Mouse (Mus musculus) heart, embryonic 10.5 days (tissue): ENCODE data around the gene Inca1. TPM values are rescaled to one million over a fixed set of nuclear protein-coding genes. Genes with fewer than 3 reads are reported as not detected.
A peak's percentile ranks its signal among the peaks of the same experiment; 100 is the strongest.

ENCODE experiments used
- DNase-seq: peaks from one replicate; pipeline ENCODE4 v3.0.0-alpha.2; 2017; ENCODE audit warnings: low spot score
- H3K27ac ChIP-seq: fragments of 300-500 bp; sonication (generic); 2 replicates; pipeline ENCODE4 v1.5.1; 2016; ENCODE audit warnings: mild to moderate bottlenecking
- H3K27me3 ChIP-seq: fragments of 300-500 bp; sonication (generic); 2 replicates; pipeline ENCODE4 v1.6.1; 2016; ENCODE audit warnings: mild to moderate bottlenecking; ENCODE audit not compliant: poor library complexity, insufficient read depth, severe bottlenecking
- H3K36me3 ChIP-seq: fragments of 300-500 bp; sonication (generic); 2 replicates; pipeline ENCODE4 v1.6.1; 2016; ENCODE audit warnings: mild to moderate bottlenecking, moderate library complexity
- H3K4me1 ChIP-seq: fragments of 300-500 bp; sonication (generic); 2 replicates; pipeline ENCODE4 v1.6.1; 2016; ENCODE audit warnings: mild to moderate bottlenecking
- H3K4me3 ChIP-seq: fragments of 300-500 bp; sonication (generic); 2 replicates; pipeline ENCODE4 v1.5.1; 2016; ENCODE audit warnings: mild to moderate bottlenecking, moderate library complexity
- H3K9me3 ChIP-seq: fragments of 300-500 bp; sonication (generic); 2 replicates; pipeline ENCODE4 v1.6.1; 2016; ENCODE audit warnings: mild to moderate bottlenecking, moderate library complexity
- WGBS: fragments of 180-500 bp; shearing (Covaris S2); methylation state at CpG from one replicate; pipeline ENCODE4 v1.1.7; 2016; 5-methylcytosine and 5-hydroxymethylcytosine counted together
- microRNA-seq: library from miRNA; unstranded; fragments of <30 nt; microRNA quantifications from one replicate; pipeline ENCODE4, GENCODE M21; 2017
- polyA plus RNA-seq: library from polyadenylated mRNA; unstranded; fragments of >200 nt; fragmentation: Nextera tagmentation; extraction: Ambion mirVana; gene quantifications from 2 replicates; pipeline ENCODE4 v1.2.1, GENCODE M21; 2016

Gene Inca1
- polyA plus RNA-seq, 1 experiment from 2014 or later, result 1.6 TPM

DNA sequence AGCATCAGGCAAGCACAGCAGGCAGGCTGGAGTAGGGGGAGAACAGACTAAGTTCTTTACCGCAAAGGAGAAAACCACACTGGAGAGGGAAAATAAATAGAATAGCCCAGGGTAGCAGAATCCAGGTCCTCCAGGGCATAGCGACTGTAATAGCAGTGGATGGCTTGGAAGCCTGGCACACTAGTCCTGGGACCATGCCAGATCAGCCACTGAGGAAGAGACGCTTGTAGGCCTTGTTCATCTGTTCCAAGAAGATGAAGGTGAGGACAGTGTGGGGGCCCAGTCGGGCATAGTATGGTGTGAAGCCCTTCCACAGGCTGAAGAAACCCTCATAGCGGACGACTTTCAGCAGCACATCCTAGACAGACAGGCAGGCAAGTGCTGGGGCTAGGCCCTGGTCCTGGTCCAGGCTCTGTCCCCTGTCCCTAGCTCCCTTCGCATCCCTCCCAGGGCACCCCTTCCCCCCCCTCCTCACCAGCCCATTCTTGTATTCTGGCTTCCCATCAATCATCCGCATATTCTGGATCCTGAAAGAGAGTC, 55.3 kb downstream of the Inca1 start:
- H3K4me3 ChIP-seq, result no peak overlapping the region
- H3K4me1 ChIP-seq, result peaks cover 43% of the 10 kb centered on the region
- peak; percentile 63 for DNase-seq
- WGBS, result 96% methylated on average over 8 of the region's 8 CpGs
- no peaks in the 10 kb centered on the region for H3K27me3 ChIP-seq
- peaks cover 44% of the 10 kb centered on the region for H3K36me3 ChIP-seq
- no peaks in the 10 kb centered on the region for H3K9me3 ChIP-seq
- no peak overlapping the region for H3K27ac ChIP-seq

DNA sequence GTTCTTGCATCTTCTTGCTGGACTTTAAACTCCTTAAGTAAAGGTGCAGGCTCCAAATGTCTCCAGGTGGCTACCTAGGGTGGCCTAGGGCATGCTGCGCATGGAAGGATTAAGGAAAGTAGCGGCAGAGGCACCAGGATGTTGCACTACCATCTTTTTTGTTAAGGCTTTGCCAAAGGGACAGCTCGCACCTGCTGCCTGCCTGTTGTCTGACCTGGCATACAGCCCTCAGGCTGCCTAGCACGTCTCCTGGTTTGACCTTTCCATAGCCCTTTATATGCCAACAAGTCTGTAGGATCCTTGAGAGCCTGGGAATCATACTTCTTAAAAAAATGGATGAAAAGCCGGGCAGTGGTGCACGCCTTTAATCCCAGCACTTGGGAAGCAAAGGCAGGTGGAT, 56.9 kb downstream of the Inca1 start:
- WGBS, result 91% methylated on average over 6 of the region's 6 CpGs
- Histone ChIP-seq H3K27me3 (no peaks in the 10 kb centered on the region), H3K9me3 (no peaks in the 10 kb centered on the region), H3K27ac (no peak overlapping the region), H3K36me3 (peaks cover 32% of the 10 kb centered on the region), H3K4me3 (no peak overlapping the region), H3K4me1 (peaks cover 43% of the 10 kb centered on the region)
- no peak for DNase-seq

DNA sequence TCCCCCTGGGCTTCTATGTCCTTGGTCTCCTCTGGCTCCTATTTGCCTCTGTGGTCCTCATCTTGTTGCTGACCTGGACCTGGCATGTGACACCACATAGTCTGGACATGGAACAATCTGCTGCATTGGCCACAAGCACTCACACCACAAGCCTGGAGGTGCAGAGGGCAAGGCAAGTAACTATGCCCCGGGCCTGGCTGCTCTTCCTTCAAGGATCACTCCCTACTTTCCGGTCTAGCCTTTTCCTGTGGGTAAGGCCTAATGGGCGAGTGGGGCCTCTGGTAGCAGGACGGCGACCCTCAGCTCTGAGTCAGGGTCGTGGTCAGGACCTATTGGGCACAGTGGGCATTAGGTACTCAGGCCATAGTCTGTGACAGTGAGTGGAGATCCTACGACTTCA, 58.7 kb downstream of the Inca1 start:
- no peak overlapping the region for H3K27ac ChIP-seq
- WGBS, result 78% methylated on average over 7 of the region's 7 CpGs
- no peaks in the 10 kb centered on the region for H3K9me3 ChIP-seq
- H3K4me1 ChIP-seq, result peaks cover 37% of the 10 kb centered on the region
- DNase-seq, result no peak
- H3K36me3 ChIP-seq, result peaks cover 32% of the 10 kb centered on the region
- H3K27me3 ChIP-seq, result no peaks in the 10 kb centered on the region
- no peak overlapping the region for H3K4me3 ChIP-seq

DNA sequence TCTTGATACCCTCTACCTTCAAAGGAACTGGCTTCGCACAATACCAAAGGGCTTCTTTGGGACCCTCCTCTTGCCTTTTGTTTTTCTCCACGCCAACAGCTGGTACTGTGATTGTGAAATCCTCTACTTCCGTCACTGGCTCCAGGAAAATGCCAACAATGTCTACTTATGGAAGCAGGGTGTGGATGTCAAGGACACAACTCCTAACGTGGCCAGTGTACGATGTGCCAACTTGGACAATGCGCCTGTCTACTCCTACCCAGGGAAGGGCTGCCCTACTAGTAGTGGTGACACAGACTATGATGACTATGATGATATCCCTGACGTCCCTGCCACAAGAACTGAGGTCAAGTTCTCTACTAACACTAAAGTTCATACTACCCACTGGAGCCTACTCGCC, 60.0 kb downstream of the Inca1 start:
- Histone ChIP-seq H3K9me3 (no peaks in the 10 kb centered on the region), H3K4me3 (no peak overlapping the region; the same call in 1 of the 2 replicates), H3K27ac (peak overlapping the region; percentile 30; the same call in 1 of the 2 replicates), H3K27me3 (no peaks in the 10 kb centered on the region), H3K4me1 (peaks cover 24% of the 10 kb centered on the region), H3K36me3 (peaks cover 24% of the 10 kb centered on the region)
- no peak for DNase-seq
- 75% methylated on average over 8 of the region's 8 CpGs for WGBS

DNA sequence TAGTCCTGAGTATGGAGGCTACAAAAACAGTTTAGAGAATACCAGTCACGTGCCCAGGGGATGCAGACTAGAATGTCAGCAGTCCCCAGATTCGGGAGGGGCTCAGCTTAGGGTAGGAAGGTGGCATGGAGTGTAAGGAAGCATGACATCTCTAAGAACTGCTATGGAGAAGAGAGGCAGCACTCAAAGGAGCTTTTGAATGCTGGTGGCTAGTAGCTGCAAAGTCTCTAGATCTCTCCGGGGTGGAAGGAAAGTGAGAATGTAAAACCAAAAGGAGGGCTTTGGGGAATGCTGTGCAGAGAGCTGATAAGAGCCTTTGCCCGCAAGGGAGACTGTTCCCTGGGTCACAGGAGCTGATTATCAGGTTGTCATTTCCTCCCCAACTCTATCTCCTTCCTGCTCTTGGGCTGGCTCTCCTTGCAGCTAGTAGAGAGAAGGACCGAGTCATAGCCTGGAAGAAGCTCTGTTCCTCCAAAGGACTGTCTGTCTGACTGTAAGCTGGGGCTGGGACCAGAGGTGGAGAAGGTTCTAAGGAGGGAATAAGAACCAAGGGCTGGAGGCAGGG, 61.2 kb downstream of the Inca1 start, which contains the start of gene Gp1ba:
Gene Gp1ba (plus strand): TSS at position 409 of the 565 bp plus-strand sequence.
- no peak for DNase-seq
- peak within 1 kb of the TSS; percentile 75 for H3K27ac ChIP-seq
- peak within 1 kb of the TSS; percentile 23; the same call in 1 of the 2 replicates for H3K4me3 ChIP-seq
- no peaks in the 10 kb centered on the region for H3K9me3 ChIP-seq
- peaks cover 23% of the 10 kb centered on the region for H3K4me1 ChIP-seq
- peaks cover 13% of the 10 kb centered on the region for H3K36me3 ChIP-seq
- no peaks in the 10 kb centered on the region for H3K27me3 ChIP-seq
- 6% methylated on average over 5 of the region's 5 CpGs for WGBS

Small RNA genes within 50 kb of the gene (microRNA-seq; reads per million reads assigned to microRNA genes)
- not detected for gene Mir6925

Other genes with a start within 250 kb of the Inca1 start
- gene Med11, start 248.2 kb downstream of the Inca1 start, polyA plus RNA-seq, result 31.0 and 37.5 TPM in 2 replicates
- gene Zmynd15, start 240.7 kb downstream of the Inca1 start, polyA plus RNA-seq, result 0.73 and 1.2 TPM in 2 replicates
- 3.7 and 6.0 TPM in 2 replicates for gene Cxcl16, start 240.2 kb downstream of the Inca1 start, polyA plus RNA-seq
- gene Tm4sf5, start 194.9 kb downstream of the Inca1 start, polyA plus RNA-seq, result 6.2 and 7.4 TPM in 2 replicates
- gene Vmo1, start 185.5 kb downstream of the Inca1 start, polyA plus RNA-seq, result not detected in 2 replicates
- 0.25 and 4.3 TPM in 2 replicates for gene Gltpd2, start 181.0 kb downstream of the Inca1 start, polyA plus RNA-seq
- gene Psmb6, start 174.8 kb downstream of the Inca1 start, polyA plus RNA-seq, result 825 and 969 TPM in 2 replicates
- gene Gm40193, start 167.2 kb downstream of the Inca1 start, polyA plus RNA-seq, result not detected in 2 replicates
- gene Pld2, start 160.1 kb downstream of the Inca1 start, polyA plus RNA-seq, result 9.4 TPM in 2 replicates
- gene Mink1, start 137.3 kb downstream of the Inca1 start, polyA plus RNA-seq, result 12.6 and 14.9 TPM in 2 replicates
- not detected in 2 replicates for gene 4930544D05Rik, start 84.3 kb downstream of the Inca1 start, polyA plus RNA-seq
- gene Chrne, start 80.9 kb downstream of the Inca1 start, polyA plus RNA-seq, result not detected in 2 replicates
- 1.6 and 1.9 TPM in 2 replicates for gene Gp1ba, start 61.0 kb downstream of the Inca1 start, polyA plus RNA-seq
- 68.3 and 74.4 TPM in 2 replicates for gene Rnf167, start 52.9 kb downstream of the Inca1 start, polyA plus RNA-seq
- 207 and 246 TPM in 2 replicates for gene Slc25a11, start 52.7 kb downstream of the Inca1 start, polyA plus RNA-seq
- 2,022 and 2,208 TPM in 2 replicates for gene Pfn1, start 45.5 kb downstream of the Inca1 start, polyA plus RNA-seq
- 188 and 256 TPM in 2 replicates for gene Eno3, start 43.0 kb downstream of the Inca1 start, polyA plus RNA-seq
- gene Spag7, start 30.7 kb downstream of the Inca1 start, polyA plus RNA-seq, result 204 and 209 TPM in 2 replicates
- gene Camta2, start 12.1 kb downstream of the Inca1 start, polyA plus RNA-seq, result 12.0 and 12.5 TPM in 2 replicates
- gene Kif1c, start 393 bp upstream of the Inca1 start, polyA plus RNA-seq, result 2.1 and 2.6 TPM in 2 replicates
- gene Zfp3, start 64.1 kb upstream of the Inca1 start, polyA plus RNA-seq, result 7.6 and 8.9 TPM in 2 replicates
- gene Scimp, start 112.4 kb upstream of the Inca1 start, polyA plus RNA-seq, result not detected in 2 replicates
- gene Rabep1, start 144.6 kb upstream of the Inca1 start, polyA plus RNA-seq, result 29.4 and 29.7 TPM in 2 replicates